Mouse (Mus musculus) embryo, embryonic 9.5 days (tissue): ENCODE data around the gene Msantd4.
"Not testable (repeated sequence)": the region's sequence is repeated elsewhere in the genome, so short reads cannot be mapped to it uniquely, and the experiment has no call there.

Source experiments
- DNase-seq: peaks from one replicate; pipeline ENCODE4 v3.0.0-alpha.2; 2017; ENCODE audit errors: extremely low spot score

Gene Msantd4

GRCm38 (mm10) chr9:4375828-4376639 lies at the start of gene Msantd4:
Gene Msantd4, plus strand, starts transcription at chr9:4376562.
- DNase-seq, result peak; percentile 94

GRCm38 (mm10) chr9:4353163-4353562 lies 23.2 kb upstream of the Msantd4 start:
- no peak for DNase-seq

DNA sequence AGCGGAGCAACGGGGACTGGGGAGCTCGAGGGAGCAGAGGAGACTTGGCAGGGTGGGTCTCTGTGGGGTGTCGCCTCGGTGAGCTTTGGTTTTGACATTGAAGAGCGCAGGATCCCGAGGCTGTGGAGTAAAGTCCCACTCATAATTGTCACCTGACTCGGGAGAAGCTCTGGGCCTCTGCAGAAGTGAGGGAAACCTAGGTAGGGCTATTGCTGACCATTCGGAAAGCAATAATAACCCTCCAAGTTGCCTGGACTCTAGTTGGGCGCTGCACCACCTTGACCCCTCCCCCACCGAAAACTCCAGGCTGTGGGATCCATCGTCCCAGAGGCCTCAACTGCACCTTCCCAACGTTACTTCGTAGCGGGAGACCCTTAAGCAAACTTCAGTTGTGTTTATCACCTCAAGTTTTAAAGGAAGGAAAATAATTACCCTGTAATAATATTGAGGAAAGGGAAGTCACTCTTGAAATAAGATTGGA lies 318 bp downstream of the Msantd4 start:
- no peak for DNase-seq

- DNase-seq, result not testable (repeated sequence)
Observed at GRCm38 (mm10) chr9:4400801-4401200, 24.4 kb downstream of the Msantd4 start.
